Mouse (Mus musculus) neutrophil, adult 65 days (primary cell): ENCODE results near the gene Lrriq3. TPM values are rescaled to one million over a fixed set of nuclear protein-coding genes. Genes with fewer than 3 reads are reported as not detected.

Source experiments
- total RNA-seq: library from RNA; stranded (reverse); gene quantifications from 2 replicates; pipeline ENCODE4 v1.2.4, GENCODE M21; 2023

Lrriq3 gene
- not detected in 2 replicates for total RNA-seq

DNA sequence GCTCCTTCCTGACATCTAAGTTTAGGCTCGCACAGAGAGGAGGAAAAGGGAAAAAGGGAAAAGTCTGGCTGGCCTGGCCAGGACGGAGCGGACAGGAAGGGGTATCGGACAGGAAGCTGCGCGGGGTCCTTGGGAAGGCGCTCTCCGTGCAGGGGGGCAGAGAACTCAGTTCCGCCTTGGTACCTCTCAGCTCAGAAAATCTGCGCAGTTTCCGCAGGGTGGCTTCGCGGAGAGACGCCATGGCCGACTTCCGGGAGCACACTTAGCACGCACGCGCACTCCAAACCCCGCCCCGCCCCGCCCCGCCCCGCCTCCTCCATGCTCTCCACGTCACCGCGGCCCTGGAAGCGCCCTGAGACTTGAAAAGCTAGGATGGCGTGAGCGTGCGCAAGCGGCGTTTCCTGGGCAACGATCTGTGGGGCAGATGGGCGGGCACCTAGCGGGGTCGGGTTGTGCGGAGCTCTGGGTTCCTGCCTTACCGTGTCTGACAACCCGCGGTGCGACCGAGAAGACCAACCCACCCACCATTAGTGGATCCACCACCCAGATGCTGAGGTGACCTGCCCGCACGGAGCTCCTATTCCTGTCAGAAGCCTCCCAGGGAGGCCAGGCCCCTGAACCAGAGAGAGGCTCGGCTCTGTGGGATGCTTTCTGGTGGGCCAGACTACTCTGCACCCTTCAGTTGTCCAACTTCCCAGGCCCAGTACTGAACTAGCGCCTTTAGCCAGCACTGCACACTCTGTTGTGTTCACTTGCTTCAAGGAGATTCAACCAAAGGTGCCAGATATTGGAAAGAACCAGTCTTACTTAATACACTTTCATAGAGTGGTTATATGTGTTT lies at the start of gene Lrriq3, which contains the start of gene Fpgt:
Gene Lrriq3 (plus strand): TSS at position 319 of the 841 bp plus-strand sequence.
Gene Fpgt (minus strand): TSS at position 288 of the 841 bp plus-strand sequence.

DNA sequence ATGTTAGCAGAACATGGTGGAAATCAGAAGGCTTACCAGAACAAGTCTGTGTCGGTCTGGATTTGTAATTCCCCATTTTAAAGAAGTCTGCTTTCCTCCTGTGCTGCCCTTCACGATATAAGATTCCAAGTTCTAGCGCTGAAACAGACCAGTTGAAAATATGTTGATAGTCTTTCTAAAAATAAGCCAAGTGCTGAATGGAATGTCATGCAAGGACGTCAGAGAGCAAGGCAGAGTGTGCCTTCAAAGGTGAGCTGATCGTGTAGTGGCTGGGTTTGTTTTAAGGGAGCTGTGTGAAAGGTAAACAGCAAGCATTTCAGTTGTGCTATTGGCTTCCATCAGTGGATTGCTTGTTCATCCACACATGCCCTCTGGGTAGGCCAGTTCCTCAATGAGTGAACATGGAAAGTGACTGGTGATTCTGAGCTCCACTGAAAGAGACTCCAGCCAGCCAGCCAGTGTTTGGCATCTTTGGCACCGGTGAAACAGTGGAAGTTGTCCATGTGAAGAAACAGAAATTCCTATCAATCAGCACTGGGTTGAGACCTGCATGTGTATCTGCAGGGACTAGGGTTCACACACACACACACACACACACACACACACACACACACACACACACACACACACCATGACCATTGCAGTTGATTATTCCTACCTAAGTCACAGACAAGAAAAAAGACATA lies 37.9 kb upstream of the Lrriq3 start, which contains the start of gene Tnni3k:
Gene Tnni3k (minus strand): TSS at position 177 of the 686 bp plus-strand sequence.

Other genes with a start within 250 kb of the Lrriq3 start
- gene Tnni3k, start 38.0 kb upstream of the Lrriq3 start, total RNA-seq, result not detected in 2 replicates
- gene Fpgt, start within 50 bp of the Lrriq3 start, total RNA-seq, result 0.57 and 1.2 TPM in 2 replicates